Mouse (Mus musculus): ENCODE measurements around the gene Myef2. TPM values are rescaled to one million over a fixed set of nuclear protein-coding genes. Genes with fewer than 3 reads are reported as not detected.

Myef2 gene
- total RNA-seq, 2 experiments from 2014 or later: 99.2 to 116 TPM

DNA sequence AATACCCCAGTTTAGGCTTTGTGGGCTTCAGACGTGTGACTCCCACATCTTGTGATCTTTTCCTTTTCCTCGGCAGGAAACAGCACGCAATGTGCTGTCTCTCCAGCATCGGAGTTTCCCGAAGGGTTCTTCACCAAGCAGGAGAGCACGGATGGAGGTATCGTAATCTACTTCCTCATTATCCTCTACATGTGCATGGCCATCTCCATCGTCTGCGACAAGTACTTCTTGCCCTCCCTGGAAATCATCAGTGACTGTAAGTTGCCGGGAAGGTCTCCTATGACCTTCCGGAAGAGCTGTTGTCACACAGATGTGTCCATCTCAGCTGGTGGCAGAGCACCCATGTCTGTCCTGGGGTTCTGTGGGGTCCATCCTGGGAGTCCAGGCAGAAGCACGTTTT lies 54.8 kb downstream of the Myef2 start:
- no peak for DNase-seq (ENCODE audit: extremely low spot score in 1 of 2, low spot score in 1 of 2)

DNA sequence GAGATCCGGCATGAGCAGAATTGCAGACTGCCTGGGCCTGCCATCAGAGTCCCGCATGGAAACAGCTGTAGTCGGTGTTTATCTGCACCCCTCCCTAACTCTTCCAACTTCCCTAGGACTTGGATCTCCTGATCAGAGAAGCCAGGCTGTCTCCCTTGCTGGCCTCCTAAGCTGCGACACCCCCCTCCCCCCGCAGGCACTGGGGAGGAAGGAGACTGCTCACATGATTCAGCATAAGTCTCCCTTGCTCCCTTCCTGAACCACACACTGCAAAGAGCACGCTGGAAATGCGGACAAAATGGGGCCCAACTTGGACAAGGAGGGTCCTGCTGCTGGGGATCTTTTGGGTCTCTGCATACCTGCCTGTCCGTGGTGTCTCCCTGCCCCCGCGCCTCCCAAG lies 55.6 kb downstream of the Myef2 start, which contains the start of gene Slc24a5:
TSS of gene Slc24a5 (plus strand) at position 231 of the 400 bp plus-strand sequence.
- DNase-seq (ENCODE audit: extremely low spot score in 1 of 2, low spot score in 1 of 2): no peak

DNA sequence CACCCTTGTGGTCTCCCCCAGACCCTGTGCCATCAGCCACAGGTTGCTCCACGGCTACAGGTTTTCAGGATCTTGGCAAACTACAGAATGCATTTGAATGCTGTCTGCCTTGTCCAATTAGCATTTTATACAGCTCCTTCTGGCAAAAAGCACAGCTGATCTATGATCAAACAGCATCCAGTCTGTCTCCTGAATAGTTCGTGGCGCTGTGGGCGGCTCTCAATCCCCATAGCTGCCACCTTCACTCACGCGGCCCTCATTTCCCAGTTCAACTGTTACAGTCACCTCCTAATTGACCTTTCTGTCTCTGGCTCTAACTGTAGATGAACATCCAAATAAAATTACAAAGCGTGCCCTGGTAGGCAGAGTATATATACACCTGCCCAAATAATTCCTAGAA lies 56.1 kb downstream of the Myef2 start:
- DNase-seq (ENCODE audit: extremely low spot score in 1 of 2, low spot score in 1 of 2): no peak

DNA sequence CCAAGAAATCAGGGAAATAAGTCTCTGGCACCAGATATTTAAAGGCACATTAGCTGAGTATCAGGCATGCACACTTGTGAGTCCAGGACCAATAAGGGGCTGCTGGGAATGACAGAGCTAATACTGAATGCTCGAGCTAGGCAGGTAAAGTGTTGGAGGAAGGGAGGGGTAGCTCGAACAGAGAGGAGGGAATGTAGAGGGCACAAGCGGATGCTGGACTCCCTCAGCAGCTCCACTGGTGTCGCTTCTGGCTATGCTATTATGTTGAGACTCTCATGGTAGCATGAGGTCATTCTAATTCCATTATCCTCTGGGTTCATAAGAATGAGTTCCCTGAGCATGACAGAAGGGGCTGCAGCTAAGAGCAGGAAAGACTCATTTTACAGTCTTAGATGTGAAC lies 60.5 kb downstream of the Myef2 start:
- no peak for DNase-seq (ENCODE audit: extremely low spot score in 1 of 2, low spot score in 1 of 2)

DNA sequence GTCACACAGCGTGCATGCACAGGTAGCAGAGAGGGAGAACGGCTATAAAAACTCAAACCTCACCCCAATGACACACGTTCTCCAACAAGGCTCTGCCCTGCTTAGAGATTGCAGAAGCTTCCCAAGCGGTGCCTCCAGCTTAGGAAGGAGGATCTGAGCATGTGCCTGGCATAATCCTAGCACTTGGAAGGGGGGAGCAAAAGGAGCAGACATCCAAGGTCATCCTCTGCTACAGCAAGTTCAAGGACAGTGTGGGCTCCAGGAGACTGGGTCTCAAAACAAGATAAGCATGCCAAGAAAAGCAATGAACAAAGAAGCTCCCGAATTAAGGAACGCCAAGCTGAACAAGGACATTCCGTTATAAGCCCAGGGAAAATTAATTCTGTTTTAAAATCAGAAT lies 62.0 kb downstream of the Myef2 start:
- DNase-seq (ENCODE audit: extremely low spot score in 1 of 2, low spot score in 1 of 2): no peak

DNA sequence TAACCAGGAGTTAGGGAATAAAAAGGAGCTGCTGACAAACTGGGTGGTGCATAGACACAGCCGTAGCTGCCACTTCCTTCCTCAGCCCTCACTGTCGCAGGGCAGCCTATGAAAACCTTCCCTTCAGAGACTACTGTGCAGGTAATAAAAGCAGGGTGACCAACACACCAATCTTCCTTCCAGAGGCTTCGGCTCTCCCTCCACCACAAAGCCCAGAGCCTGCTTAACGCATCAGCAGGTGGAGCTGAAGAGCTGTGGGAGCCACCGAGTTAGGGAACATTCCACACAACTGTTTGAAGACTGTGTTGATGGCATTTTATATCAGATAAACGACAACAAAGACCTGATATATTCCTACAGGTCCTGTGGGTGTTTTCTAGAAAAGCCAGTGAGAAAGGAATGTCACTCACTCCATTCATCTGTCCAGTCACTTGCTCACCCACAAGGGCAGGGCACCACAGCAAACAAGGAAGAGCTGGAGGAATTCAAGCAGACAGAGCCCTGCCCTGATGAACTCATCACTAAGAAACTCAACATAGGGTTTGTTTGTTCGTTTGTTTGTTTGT lies 66.1 kb downstream of the Myef2 start:
- DNase-seq (ENCODE audit: extremely low spot score in 1 of 2, low spot score in 1 of 2): peak in 1 of 2 experiments; percentile 51

DNA sequence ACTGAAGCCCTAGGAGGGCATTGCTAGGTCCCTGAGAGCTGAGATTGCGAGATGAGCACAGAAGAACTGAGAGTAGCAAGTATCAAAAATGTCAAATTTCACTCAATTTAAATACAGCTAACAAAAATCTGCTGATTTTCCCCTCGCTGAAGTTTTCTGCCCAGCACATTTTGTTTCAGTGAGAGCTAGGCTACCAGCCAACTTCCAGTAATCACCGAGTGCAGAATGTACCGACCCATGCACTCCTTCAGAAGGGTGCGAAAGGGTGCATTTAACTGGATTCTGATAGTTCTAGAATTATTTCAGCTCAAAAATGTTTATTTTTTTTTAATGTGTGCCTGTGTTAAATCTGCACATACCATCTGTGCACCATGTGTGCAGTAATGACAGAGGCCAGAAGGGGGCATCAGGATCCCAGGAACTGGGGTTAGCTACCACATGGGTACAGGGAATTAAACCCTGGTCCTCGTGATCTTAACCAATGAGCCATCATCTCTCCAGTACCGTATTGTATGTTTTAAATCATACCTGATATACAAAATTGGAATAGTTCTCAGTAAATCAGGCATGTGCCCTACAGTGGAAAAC lies 68.1 kb downstream of the Myef2 start:
- peak in 1 of 2 experiments; percentile 30 for DNase-seq (ENCODE audit: extremely low spot score in 1 of 2, low spot score in 1 of 2)

Other genes with a start within 250 kb of the Myef2 start
- gene Slc24a5, start 55.5 kb downstream of the Myef2 start, total RNA-seq (2021): 1 to 10 TPM in 1 of 2 experiments, under 1 TPM in 1; 0.23 to 1.1 TPM
- 10 to 100 TPM; 12.5 to 13.7 TPM for gene Ctxn2, start 13.0 kb upstream of the Myef2 start, total RNA-seq (2021)
- under 1 TPM in 1 of 2 experiments, not detected in 1; 0.07 TPM for gene Slc12a1, start 28.8 kb upstream of the Myef2 start, total RNA-seq (2021)
- 10 to 100 TPM; 25.9 to 34.0 TPM for gene Dut, start 123.5 kb upstream of the Myef2 start, total RNA-seq (2021)